In the genomic region with DNA sequence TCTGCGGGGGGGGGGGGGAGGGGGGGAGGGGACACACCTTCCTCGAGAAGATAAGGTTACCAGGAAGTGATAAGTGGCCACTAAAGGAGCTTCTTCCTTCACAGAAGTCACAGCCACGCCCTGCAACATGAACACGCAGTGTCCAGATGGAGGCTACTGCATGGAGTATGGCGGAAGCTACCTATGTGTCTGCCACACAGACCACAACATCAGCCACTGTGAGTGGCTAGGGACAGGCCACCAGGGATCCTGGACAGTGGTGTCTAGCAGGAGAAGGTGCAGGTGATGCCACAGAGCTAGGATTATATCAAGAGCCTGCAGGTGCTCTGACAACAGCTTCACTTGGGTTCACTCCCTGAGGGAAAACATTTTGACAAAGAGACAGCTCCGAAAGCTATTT, we compare ENCODE assay signal across 9 mouse cellular contexts.
"Had no signal": no experiment of that assay in that cellular context is flagged by ENCODE, and none has a peak within 500 bp of the region (broad histone marks: within the 10 kb centered on the region; RNA-seq: fewer than 3 reads in every experiment).

No protein-coding gene starts in this region.

- DNase-seq: lung, adult 18-20 months; right cerebral cortex, adult 18-20 months; right cerebral cortex, postnatal 25 days; spleen, adult 18-20 months; thymus, adult 18-20 months had no signal

- H3K27ac ChIP-seq: liver, embryonic 14.5 days; midbrain, embryonic 10.5 days had no signal

- H3K4me3 ChIP-seq: myocyte had no signal

- H3K36me3 ChIP-seq: midbrain, embryonic 10.5 days had no signal

- H3K9ac ChIP-seq: liver, embryonic 14.5 days; lung, embryonic 14.5 days had no signal

- H3K9me3 ChIP-seq: midbrain, embryonic 10.5 days had no signal

- H3K4me2 ChIP-seq: lung, embryonic 14.5 days had no signal
